Mouse (Mus musculus): ENCODE results near the gene Sdccag8. TPM values are rescaled to one million over a fixed set of nuclear protein-coding genes. Genes with fewer than 3 reads are reported as not detected.

Gene Sdccag8
- polyA plus RNA-seq, 1 experiment from 2014 or later, result 12.1 TPM

- Histone ChIP-seq H3K27ac (replicated peaks in 1 of 2; ENCODE audit: control insufficient read depth in 1 of 2, insufficient read depth in 1 of 2, low read depth in 2 of 2, low read length in 2 of 2) (no peak overlapping the region), H3K36me3 (ENCODE audit: control insufficient read depth, insufficient read depth, low read length) (no peaks in the 10 kb centered on the region), H3K9me3 (ENCODE audit: control insufficient read depth, low read length) (no peaks in the 10 kb centered on the region), H3K27me3 (ENCODE audit: control insufficient read depth, insufficient read depth, low read length) (no peaks in the 10 kb centered on the region), H3K9ac (ENCODE audit: low read length) (no peak overlapping the region), H3K4me3 (ENCODE audit: control insufficient read depth in 1 of 2, insufficient read depth in 1 of 2, low read depth in 1 of 2, low read length in 2 of 2) (no peak overlapping the region), H3K4me2 (ENCODE audit: low read length) (no peak overlapping the region), H3K4me1 (ENCODE audit: control insufficient read depth in 2 of 2, insufficient read depth in 2 of 2, low read length in 2 of 2) (peaks cover 9 to 19% of the 10 kb centered on the region in 2 experiments)
- 68% methylated on average over 5 of the region's 5 CpGs for WGBS
- no peak for ATAC-seq (ENCODE audit: insufficient number of reproducible peaks, insufficient read depth, low FRiP score, low read depth)
Observed at GRCm38 (mm10) chr1:176827945-176828485, 13.6 kb downstream of the Sdccag8 start.

- no peaks in the 10 kb centered on the region for H3K9me3 ChIP-seq (ENCODE audit: control insufficient read depth, low read length)
- 64% methylated on average over 12 of the region's 12 CpGs for WGBS
- H3K27ac ChIP-seq (replicated peaks in 1 of 2; ENCODE audit: control insufficient read depth in 1 of 2, insufficient read depth in 1 of 2, low read depth in 2 of 2, low read length in 2 of 2), result no peak overlapping the region
- no peaks in the 10 kb centered on the region for H3K36me3 ChIP-seq (ENCODE audit: control insufficient read depth, insufficient read depth, low read length)
- no peak overlapping the region for H3K4me3 ChIP-seq (ENCODE audit: control insufficient read depth in 1 of 2, insufficient read depth in 1 of 2, low read depth in 1 of 2, low read length in 2 of 2)
- no peak for ATAC-seq (ENCODE audit: insufficient number of reproducible peaks, insufficient read depth, low FRiP score, low read depth)
- peaks cover 9 to 16% of the 10 kb centered on the region in 2 experiments for H3K4me1 ChIP-seq (ENCODE audit: control insufficient read depth in 2 of 2, insufficient read depth in 2 of 2, low read length in 2 of 2)
- no peak overlapping the region for H3K4me2 ChIP-seq (ENCODE audit: low read length)
- no peak overlapping the region for H3K9ac ChIP-seq (ENCODE audit: low read length)
- no peaks in the 10 kb centered on the region for H3K27me3 ChIP-seq (ENCODE audit: control insufficient read depth, insufficient read depth, low read length)
Observed at GRCm38 (mm10) chr1:176828666-176829065, 14.2 kb downstream of the Sdccag8 start.

GRCm38 (mm10) chr1:176832071-176832470 lies 17.6 kb downstream of the Sdccag8 start:
- no peaks in the 10 kb centered on the region for H3K9me3 ChIP-seq (ENCODE audit: control insufficient read depth, low read length)

GRCm38 (mm10) chr1:176832607-176833006 lies 18.1 kb downstream of the Sdccag8 start:
- ATAC-seq (ENCODE audit: insufficient number of reproducible peaks, insufficient read depth, low FRiP score, low read depth), result no peak
- WGBS, result 56% methylated on average over 8 of the region's 8 CpGs
- H3K36me3 ChIP-seq (ENCODE audit: control insufficient read depth, insufficient read depth, low read length), result no peaks in the 10 kb centered on the region
- H3K27ac ChIP-seq (replicated peaks in 1 of 2; ENCODE audit: control insufficient read depth in 1 of 2, insufficient read depth in 1 of 2, low read depth in 2 of 2, low read length in 2 of 2), result 0 out of 4 replicates have a peak overlapping the region, but pooled peaks of 1 of the 2 experiments have one; percentile 41
- H3K9me3 ChIP-seq (ENCODE audit: control insufficient read depth, low read length), result no peaks in the 10 kb centered on the region
- peaks cover 9 to 10% of the 10 kb centered on the region in 2 experiments for H3K4me1 ChIP-seq (ENCODE audit: control insufficient read depth in 2 of 2, insufficient read depth in 2 of 2, low read length in 2 of 2)
- H3K9ac ChIP-seq (ENCODE audit: low read length), result no peak overlapping the region
- no peaks in the 10 kb centered on the region for H3K27me3 ChIP-seq (ENCODE audit: control insufficient read depth, insufficient read depth, low read length)
- no peak overlapping the region for H3K4me3 ChIP-seq (ENCODE audit: control insufficient read depth in 1 of 2, insufficient read depth in 1 of 2, low read depth in 1 of 2, low read length in 2 of 2)
- 0 out of 2 replicates have a peak overlapping the region, but pooled peaks have one; percentile 8 for H3K4me2 ChIP-seq (ENCODE audit: low read length)

More at GRCm38 (mm10) chr1:176832071-176832470, 17.6 kb downstream of the Sdccag8 start:
- Histone ChIP-seq H3K4me1 (ENCODE audit: control insufficient read depth in 2 of 2, insufficient read depth in 2 of 2, low read length in 2 of 2) (peaks cover 9 to 10% of the 10 kb centered on the region in 2 experiments), H3K4me3 (ENCODE audit: control insufficient read depth in 1 of 2, insufficient read depth in 1 of 2, low read depth in 1 of 2, low read length in 2 of 2) (no peak overlapping the region), H3K27ac (replicated peaks in 1 of 2; ENCODE audit: control insufficient read depth in 1 of 2, insufficient read depth in 1 of 2, low read depth in 2 of 2, low read length in 2 of 2) (no peak overlapping the region), H3K9ac (ENCODE audit: low read length) (no peak overlapping the region), H3K4me2 (ENCODE audit: low read length) (no peak overlapping the region), H3K27me3 (ENCODE audit: control insufficient read depth, insufficient read depth, low read length) (no peaks in the 10 kb centered on the region), H3K36me3 (ENCODE audit: control insufficient read depth, insufficient read depth, low read length) (no peaks in the 10 kb centered on the region)
- WGBS, result 72% methylated on average over 2 of the region's 2 CpGs
- no peak for ATAC-seq (ENCODE audit: insufficient number of reproducible peaks, insufficient read depth, low FRiP score, low read depth)

- Histone ChIP-seq H3K4me3 (ENCODE audit: control insufficient read depth in 1 of 2, insufficient read depth in 1 of 2, low read depth in 1 of 2, low read length in 2 of 2) (no peak overlapping the region), H3K27me3 (ENCODE audit: control insufficient read depth, insufficient read depth, low read length) (no peaks in the 10 kb centered on the region), H3K4me1 (ENCODE audit: control insufficient read depth in 2 of 2, insufficient read depth in 2 of 2, low read length in 2 of 2) (peaks cover 9 to 10% of the 10 kb centered on the region in 2 experiments), H3K9me3 (ENCODE audit: control insufficient read depth, low read length) (no peaks in the 10 kb centered on the region), H3K9ac (ENCODE audit: low read length) (no peak overlapping the region), H3K4me2 (ENCODE audit: low read length) (no peak overlapping the region), H3K36me3 (ENCODE audit: control insufficient read depth, insufficient read depth, low read length) (no peaks in the 10 kb centered on the region), H3K27ac (replicated peaks in 1 of 2; ENCODE audit: control insufficient read depth in 1 of 2, insufficient read depth in 1 of 2, low read depth in 2 of 2, low read length in 2 of 2) (no peak overlapping the region)
- no peak for ATAC-seq (ENCODE audit: insufficient number of reproducible peaks, insufficient read depth, low FRiP score, low read depth)
Observed at GRCm38 (mm10) chr1:176833257-176833656, 18.8 kb downstream of the Sdccag8 start.

GRCm38 (mm10) chr1:176833948-176834347 lies 19.5 kb downstream of the Sdccag8 start:
- no peak overlapping the region for H3K27ac ChIP-seq (replicated peaks in 1 of 2; ENCODE audit: control insufficient read depth in 1 of 2, insufficient read depth in 1 of 2, low read depth in 2 of 2, low read length in 2 of 2)
- H3K4me2 ChIP-seq (ENCODE audit: low read length), result no peak overlapping the region
- peaks cover 4 to 10% of the 10 kb centered on the region in 2 experiments; a peak in 3 of 4 replicates for H3K4me1 ChIP-seq (ENCODE audit: control insufficient read depth in 2 of 2, insufficient read depth in 2 of 2, low read length in 2 of 2)
- H3K9ac ChIP-seq (ENCODE audit: low read length), result no peak overlapping the region
- no peaks in the 10 kb centered on the region for H3K36me3 ChIP-seq (ENCODE audit: control insufficient read depth, insufficient read depth, low read length)
- H3K27me3 ChIP-seq (ENCODE audit: control insufficient read depth, insufficient read depth, low read length), result no peaks in the 10 kb centered on the region
- WGBS, result 49% methylated on average over 3 of the region's 3 CpGs
- ATAC-seq (ENCODE audit: insufficient number of reproducible peaks, insufficient read depth, low FRiP score, low read depth), result no peak
- H3K9me3 ChIP-seq (ENCODE audit: control insufficient read depth, low read length), result no peaks in the 10 kb centered on the region
- H3K4me3 ChIP-seq (ENCODE audit: control insufficient read depth in 1 of 2, insufficient read depth in 1 of 2, low read depth in 1 of 2, low read length in 2 of 2), result no peak overlapping the region

GRCm38 (mm10) chr1:176834880-176835279 lies 20.4 kb downstream of the Sdccag8 start:
- Histone ChIP-seq H3K4me1 (ENCODE audit: control insufficient read depth in 2 of 2, insufficient read depth in 2 of 2, low read length in 2 of 2) (peaks cover 4 to 10% of the 10 kb centered on the region in 2 experiments; a peak in 3 of 4 replicates), H3K27me3 (ENCODE audit: control insufficient read depth, insufficient read depth, low read length) (no peaks in the 10 kb centered on the region), H3K9ac (ENCODE audit: low read length) (0 out of 2 replicates have a peak overlapping the region, but pooled peaks have one; percentile 64), H3K36me3 (ENCODE audit: control insufficient read depth, insufficient read depth, low read length) (no peaks in the 10 kb centered on the region), H3K4me2 (ENCODE audit: low read length) (peak overlapping the region; percentile 87), H3K9me3 (ENCODE audit: control insufficient read depth, low read length) (no peaks in the 10 kb centered on the region), H3K4me3 (ENCODE audit: control insufficient read depth in 1 of 2, insufficient read depth in 1 of 2, low read depth in 1 of 2, low read length in 2 of 2) (peak overlapping the region; percentile 53 to 73; a peak in 3 of 4 replicates), H3K27ac (replicated peaks in 1 of 2; ENCODE audit: control insufficient read depth in 1 of 2, insufficient read depth in 1 of 2, low read depth in 2 of 2, low read length in 2 of 2) (no peak overlapping the region)
- WGBS, result 38% methylated on average over 6 of the region's 6 CpGs
- no peak; the same call in 1 of the 2 replicates for ATAC-seq (ENCODE audit: insufficient number of reproducible peaks, insufficient read depth, low FRiP score, low read depth)
